Mouse (Mus musculus) kidney, postnatal 36 days (tissue): ENCODE measurements around the gene Gm7579.
A peak's percentile ranks its signal among the peaks of the same experiment; 100 is the strongest.
"Not testable (repeated sequence)": the region's sequence is repeated elsewhere in the genome, so short reads cannot be mapped to it uniquely, and the experiment has no call there.

Experiments
- DNase-seq, 2 experiments: peaks; one replicate each; pipeline ENCODE4 v3.0.0; 2021 to 2022; ENCODE audit warnings: mixed read lengths in 2 of 2

The Gm7579 gene

DNA sequence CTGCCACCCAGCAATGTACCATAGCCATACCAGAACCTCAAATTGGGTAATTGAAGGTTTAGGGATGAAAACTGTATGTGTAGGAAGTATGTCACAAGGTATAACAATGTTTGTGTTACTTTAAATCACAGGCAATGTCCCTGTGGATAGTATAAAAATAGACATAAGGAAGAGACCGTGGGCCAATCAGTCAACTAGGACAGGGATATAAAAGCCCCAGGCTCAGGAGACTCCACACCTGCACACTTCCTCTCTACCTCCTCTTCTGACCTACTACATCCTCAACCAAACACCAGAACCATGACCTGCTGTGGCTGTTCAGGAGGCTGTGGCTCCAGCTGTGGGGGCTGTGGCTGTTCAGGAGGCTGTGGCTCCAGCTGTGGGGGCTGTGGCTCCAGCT, at the start of gene Gm7579:
TSS of gene Gm7579 (plus strand) at position 301 of the 400 bp plus-strand sequence.
- no peak for DNase-seq

DNA sequence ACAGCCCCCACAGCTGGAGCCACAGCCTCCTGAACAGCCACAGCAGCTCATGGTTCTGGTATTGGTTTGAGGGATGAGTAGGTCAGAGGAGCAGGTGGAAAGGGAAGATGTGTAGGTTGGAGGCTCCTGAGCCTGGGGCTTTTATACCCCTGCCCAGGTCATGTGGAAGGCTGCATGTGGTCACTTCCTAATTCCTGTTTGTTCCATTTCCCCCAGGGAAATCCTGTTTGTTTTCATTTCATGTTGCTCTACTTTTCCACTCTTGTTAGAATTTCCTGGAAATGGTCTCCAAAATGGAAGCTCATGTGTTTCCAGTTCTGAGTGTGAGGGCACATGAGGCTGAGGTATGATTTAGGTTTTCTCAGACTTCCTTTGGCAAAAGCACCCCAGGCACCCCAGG, 46.0 kb upstream of the Gm7579 start, which contains the start of gene Gm4553:
TSS of gene Gm4553 (minus strand) at position 101 of the 400 bp plus-strand sequence.
- not testable (repeated sequence) for DNase-seq

DNA sequence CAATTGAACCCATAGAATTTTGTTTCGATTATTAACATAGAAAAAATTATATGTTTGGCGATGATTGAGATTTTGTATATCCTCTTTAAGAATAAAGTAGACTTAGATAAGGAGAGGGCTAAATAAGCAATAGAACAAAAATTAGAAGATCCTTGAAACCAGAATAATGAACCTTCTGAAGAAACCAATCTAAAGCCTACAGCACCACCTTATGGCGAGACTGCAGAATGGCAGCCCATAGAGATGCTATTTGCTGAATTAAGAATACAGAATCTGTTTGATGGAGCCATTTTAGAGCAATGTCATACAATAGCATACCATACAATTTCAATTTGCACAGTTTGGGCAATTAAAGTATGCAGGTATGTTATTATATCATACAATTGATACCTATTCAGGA, 41.8 kb upstream of the Gm7579 start:
- no peak for DNase-seq

DNA sequence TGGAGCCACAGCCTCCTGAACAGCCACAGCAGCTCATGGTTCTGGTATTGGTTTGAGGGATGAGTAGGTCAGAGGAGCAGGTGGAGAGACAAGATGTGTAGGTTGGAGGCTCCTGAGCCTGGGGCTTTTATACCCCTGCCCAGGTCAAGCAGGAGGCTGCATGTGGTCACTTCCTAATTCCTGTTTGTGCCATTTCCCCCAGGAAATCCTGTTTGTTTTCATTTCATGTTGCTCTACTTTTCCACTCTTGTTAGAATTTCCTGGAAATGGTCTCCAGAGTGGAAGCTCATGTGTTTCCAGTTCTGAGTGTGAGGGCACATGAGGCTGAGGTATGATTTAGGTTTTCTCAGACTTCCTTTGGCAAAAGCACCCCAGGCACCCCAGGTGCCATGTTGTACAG, 35.8 kb upstream of the Gm7579 start, which contains the start of gene Krtap5-2:
TSS of gene Krtap5-2 (minus strand) at position 101 of the 400 bp plus-strand sequence.
- not testable (repeated sequence) for DNase-seq

DNA sequence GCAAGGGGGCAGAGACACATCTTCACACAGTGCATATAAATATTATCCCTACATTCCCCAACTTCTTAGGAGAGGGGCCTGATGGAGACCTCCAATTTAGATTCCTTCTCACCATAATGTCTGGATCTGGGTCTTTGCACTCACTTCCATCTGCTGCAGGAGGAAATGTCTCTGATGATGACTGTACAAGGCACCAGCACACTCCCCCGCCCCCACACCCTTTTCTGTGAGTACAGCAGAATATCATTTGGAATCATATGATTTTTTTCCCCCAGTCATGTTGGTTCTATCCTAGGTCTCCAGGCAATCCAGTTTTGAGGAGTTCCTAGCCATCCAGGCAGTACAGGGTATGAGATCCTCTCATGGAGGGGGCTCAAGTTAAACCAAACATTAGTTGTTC, 33.0 kb upstream of the Gm7579 start:
- no peak for DNase-seq

DNA sequence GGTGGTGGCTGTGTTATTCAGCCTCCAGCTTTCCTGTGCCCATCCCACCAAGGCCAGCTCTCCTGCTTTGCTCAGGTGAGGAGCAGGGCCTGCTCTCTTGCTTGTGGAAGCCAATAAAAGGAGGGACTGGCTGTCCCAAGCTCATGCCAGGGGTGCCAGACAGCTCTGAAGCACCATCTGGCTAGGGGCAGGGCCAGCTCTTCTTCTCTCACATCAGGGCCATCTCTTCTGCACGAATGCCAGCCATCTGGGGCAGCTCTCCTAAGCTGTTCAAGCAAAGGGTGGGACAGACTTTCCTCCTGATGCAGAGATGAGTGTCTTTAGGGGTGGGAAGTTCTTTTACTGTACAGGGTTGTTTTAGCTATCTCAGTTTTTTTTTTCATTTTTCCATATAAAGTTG, 30.6 kb upstream of the Gm7579 start:
- DNase-seq: no peak

DNA sequence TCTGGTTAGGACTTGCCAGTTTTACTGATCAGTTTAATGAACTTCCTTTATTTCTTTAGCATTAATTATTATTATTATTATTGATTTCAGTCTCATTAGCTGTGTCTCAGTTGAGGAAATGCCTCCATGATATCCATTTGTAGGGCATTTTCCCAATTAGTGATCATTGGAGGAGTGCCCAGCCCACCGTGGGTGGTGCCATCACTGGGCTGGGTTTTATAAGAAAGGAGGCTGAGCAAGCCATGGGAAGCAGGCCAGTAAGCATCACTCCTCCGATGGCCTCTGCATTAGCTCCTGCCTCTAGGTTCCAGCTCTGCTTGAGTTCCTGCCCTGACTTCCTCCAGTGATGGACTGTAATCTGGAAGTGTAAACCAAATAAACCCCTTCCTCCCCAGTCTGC, 23.5 kb upstream of the Gm7579 start:
- no peak for DNase-seq

DNA sequence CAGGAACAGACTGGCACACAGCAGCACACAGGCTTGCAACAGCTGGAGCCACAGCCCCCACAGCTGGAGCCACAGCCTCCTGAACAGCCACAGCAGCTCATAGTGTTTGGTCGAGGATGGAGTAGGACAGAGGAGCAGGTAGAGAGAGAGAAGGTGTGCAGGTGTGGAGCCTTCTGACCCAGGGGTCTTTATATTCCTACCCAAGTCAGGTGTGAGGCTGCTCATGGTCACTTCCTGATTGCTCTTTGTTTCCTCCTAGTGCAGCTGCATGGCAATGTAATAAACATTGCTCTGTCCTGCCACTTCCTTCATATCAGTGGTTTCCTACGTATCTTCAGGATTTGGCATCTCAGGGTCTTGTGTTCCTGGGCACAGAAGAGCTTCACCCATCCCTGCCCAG, 21.4 kb upstream of the Gm7579 start, which contains the start of gene Gm10153:
TSS of gene Gm10153 (minus strand) at position 101 of the 400 bp plus-strand sequence.
- no peak for DNase-seq

DNA sequence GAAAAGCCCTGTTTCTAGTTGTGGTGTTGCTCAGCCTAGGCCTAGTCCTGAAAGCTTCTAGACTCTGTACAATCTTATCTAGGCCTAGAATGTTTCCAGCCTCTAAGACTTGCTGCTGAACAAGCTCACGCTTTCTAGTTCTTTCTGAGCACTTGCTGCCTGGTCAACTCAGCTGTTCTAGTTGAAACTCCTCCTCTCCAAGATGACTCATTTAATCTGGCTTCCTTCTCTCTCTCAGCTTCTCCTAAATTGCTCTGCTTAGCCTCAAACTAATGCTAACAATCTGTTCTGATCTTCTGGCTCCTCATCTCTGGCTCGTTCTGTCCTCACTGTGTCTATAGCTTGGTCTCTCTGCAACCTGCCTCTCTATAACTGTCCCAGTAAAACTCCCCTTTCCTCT, 12.9 kb upstream of the Gm7579 start:
- no peak for DNase-seq

DNA sequence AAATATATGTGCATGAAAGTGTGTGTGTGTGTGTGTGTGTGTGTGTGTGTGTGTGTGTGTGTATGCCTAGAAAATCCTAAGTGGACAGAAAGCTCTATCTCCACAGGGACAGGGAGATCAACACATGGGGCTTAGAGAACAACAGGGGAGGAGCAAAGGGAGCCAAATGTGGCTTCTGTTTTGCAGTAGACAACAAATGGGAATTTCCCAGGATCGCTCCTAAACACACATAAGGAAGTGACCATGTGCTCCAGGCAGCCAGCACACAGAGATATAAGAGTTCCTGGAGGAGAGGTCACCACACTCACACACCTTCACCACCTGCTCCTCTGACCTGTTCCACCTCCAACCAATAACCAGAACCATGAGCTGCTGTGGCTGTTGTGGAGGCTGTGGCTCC, 10.6 kb upstream of the Gm7579 start, which contains the start of gene Krtap5-3:
TSS of gene Krtap5-3 (plus strand) at position 301 of the 400 bp plus-strand sequence.
- no peak for DNase-seq

DNA sequence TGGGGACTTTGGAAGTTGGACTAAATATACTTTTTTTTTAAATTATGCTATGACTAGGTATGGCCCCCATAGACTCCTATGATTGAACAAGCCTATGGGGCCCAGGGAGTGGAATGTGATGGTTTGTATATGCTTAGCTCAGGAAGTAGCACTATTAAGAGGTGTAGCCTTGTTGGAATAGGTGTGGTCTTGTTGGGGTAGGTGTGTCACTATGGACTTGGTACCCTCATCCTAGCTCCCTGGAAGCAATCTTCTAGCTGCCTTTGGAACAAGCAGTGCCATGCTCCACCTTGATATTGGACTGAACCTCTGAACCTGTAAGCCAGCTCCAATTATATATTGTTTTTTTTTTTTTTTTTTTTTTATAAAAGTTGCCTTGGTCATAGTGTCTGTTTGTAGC, 6.2 kb upstream of the Gm7579 start:
- no peak for DNase-seq

DNA sequence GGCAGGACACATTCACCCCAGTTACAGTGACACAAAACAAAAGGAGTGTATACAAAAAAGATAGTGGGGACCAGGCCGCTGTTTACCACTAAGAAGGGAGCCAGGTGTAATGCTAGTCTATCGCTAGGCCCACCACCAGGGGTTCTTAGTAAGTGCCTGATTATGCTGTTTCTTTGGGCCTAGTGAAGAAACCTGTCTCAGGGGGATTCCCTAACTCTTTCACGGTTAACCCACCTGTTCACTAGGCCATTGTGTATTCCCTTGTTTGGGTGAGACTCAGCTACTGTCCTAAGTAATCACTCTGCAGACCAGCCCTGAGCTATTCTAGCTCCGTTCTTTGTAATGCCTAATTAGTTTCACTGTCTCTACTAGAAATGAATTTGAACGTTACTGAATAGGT, 4.8 kb upstream of the Gm7579 start:
- DNase-seq: not testable (repeated sequence)

DNA sequence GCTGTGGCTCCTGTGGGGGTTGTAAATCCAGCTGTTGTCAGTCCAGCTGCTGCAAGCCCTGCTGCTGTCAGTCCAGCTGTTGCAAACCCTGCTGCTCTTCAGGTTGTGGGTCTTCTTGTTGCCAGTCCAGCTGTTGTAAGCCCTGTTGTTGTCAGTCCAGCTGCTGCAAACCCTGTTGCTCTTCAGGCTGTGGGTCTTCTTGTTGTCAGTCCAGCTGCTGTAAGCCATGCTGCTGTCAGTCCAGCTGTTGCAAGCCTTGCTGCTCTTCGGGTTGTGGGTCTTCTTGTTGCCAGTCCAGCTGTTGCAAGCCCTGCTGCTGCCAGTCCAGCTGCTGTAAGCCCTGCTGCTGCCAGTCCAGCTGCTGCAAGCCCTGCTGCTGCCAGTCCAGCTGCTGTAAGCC, 477 bp downstream of the Gm7579 start:
- DNase-seq: not testable (repeated sequence)

DNA sequence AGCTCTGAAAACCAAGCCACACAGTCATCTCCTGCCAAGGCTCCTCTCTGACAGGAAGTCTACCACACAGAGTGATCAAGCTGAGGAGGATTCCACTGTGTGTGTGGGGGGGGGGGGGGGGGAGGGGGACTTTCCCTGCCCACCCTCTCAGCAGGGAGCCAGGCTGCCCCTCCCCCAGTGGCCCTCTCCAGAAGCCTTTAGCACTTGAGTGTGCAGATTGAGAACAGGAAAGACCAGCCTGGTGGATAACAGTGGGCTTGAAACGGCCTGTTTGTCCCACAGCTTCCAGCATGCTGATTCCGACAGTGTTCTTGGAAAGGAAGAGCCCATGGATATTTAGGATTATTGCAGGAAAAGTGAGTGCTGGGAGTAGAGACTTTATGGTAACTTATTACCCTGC, 12.9 kb downstream of the Gm7579 start:
- DNase-seq: no peak

DNA sequence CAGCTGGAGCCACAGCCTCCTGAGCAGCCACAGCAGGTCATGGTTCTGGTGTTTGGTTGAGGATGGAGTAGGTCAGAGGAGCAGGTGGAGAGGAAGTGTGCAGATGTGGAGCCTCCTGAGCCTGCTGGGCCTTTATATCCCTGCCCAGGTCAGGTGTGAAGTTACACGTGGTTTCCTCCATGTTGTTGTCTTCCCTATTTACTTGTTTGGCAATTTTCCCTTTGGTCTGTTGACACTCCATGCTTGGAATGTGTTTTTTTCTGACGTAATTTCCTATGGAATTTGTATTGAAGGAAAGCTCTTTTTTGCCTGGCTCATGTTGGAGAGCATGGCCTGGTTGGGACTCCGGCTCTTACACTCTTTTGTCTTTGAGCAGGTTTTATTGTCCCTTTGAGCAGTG, 18.2 kb downstream of the Gm7579 start, which contains the start of gene Krtap5-5:
TSS of gene Krtap5-5 (minus strand) at position 101 of the 400 bp plus-strand sequence.
- not testable (repeated sequence) for DNase-seq

DNA sequence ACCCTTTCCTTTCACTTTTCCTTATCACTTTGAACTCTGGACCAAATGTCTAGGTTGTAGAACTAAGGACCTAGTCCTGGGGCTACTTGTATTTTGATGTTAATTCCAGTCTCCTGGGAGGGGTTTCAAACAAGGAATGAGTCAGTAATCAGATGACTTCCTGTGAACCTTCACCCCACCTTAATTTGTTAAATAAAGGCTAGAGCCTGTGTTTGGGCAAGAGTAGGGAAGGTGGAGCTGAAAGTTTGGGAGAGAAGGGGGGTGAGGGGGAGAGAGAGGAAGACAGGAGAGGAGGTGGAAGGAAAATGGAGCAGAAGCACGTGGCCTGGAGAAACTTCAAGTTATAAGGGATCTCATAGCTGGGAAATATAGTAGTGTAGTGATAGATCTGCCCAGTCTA, 19.9 kb downstream of the Gm7579 start:
- DNase-seq: no peak

DNA sequence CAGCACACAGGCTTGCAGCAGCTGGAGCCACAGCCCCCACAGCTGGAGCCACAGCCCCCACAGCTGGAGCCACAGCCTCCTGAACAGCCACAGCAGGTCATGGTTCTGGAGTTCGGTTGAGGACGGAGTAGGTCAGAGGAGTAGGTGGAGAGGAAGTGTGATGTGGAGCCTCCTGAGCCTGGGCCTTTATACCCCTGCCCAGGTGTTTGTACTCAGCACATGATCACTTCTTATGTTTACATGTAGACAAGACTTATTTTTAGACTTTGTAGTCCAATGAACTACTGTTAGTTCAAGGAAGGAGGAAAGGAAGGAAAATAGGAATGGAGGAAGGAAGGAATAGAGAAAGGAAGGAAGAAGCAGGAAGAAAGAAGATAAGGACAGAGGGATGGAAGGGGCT, 29.3 kb downstream of the Gm7579 start, which contains the start of gene Gm40460:
TSS of gene Gm40460 (minus strand) at position 101 of the 400 bp plus-strand sequence.
- no peak for DNase-seq

DNA sequence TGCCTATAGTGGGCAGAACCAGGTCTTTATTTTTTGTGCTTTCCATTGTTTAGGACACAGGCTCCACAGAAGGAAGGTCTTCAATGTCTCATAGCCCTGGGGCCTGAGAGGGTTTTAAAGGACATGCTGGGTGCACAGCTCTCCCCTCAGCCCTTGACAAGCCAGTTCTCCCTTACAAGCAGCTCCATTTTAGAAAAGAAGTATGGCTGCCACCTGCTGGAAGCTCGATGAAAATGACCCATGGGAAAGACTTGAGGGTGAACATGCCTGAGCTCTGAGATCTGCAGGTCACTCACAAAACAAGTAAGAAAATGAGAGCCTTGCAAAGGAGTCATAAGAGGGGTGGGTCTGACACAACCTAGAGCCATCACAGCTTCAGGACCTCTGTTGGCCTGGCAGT, 38.2 kb downstream of the Gm7579 start:
- DNase-seq: peak; percentile 20 to 69

DNA sequence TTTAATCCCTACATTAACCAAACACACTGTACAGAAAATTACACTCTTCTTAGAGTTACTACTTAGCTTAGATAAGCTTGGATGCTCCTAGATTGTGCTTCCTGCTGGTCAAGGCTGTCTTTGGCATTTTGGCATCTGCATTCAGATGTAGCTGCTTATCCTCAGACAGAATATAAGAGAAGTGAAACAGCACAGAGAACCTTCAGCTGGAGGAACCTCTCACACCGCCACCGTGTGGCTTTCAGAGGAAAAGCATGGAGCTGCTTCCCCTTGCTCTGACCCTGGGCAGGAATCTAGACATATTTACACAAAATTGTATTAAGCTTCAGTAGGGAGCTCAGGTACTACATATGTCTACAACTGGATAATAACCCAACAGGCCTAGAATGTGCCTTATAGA, 43.9 kb downstream of the Gm7579 start:
- peak; percentile 16 to 68 for DNase-seq

DNA sequence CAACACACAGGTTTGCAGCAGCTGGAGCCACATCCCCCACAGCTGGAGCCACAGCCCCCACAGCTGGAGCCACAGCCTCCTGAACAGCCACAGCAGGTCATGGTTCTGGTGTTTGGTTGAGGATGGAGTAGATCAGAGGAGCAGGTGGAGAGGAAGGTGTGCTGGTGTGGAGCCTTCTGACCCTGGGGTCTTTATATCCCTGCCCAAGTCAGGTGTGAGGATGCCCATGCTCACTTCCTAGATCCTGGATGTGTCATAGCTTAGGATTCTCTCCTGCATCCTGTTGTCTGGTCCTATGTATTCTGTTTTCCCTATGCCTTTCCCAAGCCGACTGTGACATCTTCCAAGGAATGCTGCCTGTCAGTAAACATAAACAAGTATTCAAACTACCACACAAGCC, 46.6 kb downstream of the Gm7579 start, which contains the start of gene Gm2431:
TSS of gene Gm2431 (minus strand) at position 101 of the 400 bp plus-strand sequence.
- DNase-seq: not testable (repeated sequence)
